Mouse (Mus musculus): ENCODE data around the gene Frmpd2.
"Not testable (repeated sequence)": the region's sequence is repeated elsewhere in the genome, so short reads cannot be mapped to it uniquely, and the experiment has no call there.

The Frmpd2 gene

GRCm38 (mm10) chr14:33471331-33471730, at the start of gene Frmpd2:
Gene Frmpd2 (plus strand): TSS chr14:33471696.
- no peak for DNase-seq

- DNase-seq, result no peak
Measured at GRCm38 (mm10) chr14:33423003-33423402, 48.5 kb upstream of the Frmpd2 start.

- DNase-seq, result no peak
Measured at GRCm38 (mm10) chr14:33424124-33424523, 47.4 kb upstream of the Frmpd2 start.

- not testable (repeated sequence) for DNase-seq
Measured at GRCm38 (mm10) chr14:33432485-33432884, 39.0 kb upstream of the Frmpd2 start.

- no peak for DNase-seq
Measured at GRCm38 (mm10) chr14:33443780-33444179, 27.7 kb upstream of the Frmpd2 start.

GRCm38 (mm10) chr14:33445962-33446361, 25.5 kb upstream of the Frmpd2 start:
- DNase-seq, result no peak

GRCm38 (mm10) chr14:33446561-33447023, 24.9 kb upstream of the Frmpd2 start:
- no peak for DNase-seq

- DNase-seq, result peak; percentile 98 to 99
Measured at GRCm38 (mm10) chr14:33447027-33447569, 24.4 kb upstream of the Frmpd2 start, which contains the start of gene Mapk8. Gene Mapk8 (minus strand): TSS chr14:33447158.

- DNase-seq, result no peak
Measured at GRCm38 (mm10) chr14:33448276-33448675, 23.2 kb upstream of the Frmpd2 start.

GRCm38 (mm10) chr14:33449296-33449840, 22.1 kb upstream of the Frmpd2 start:
- DNase-seq, result peak; percentile 25 to 38

GRCm38 (mm10) chr14:33450331-33450730, 21.2 kb upstream of the Frmpd2 start:
- DNase-seq, result peak in 1 of 2 experiments; percentile 14

GRCm38 (mm10) chr14:33463658-33464057, 7.8 kb upstream of the Frmpd2 start:
- DNase-seq, result no peak

GRCm38 (mm10) chr14:33467766-33468165, 3.7 kb upstream of the Frmpd2 start:
- no peak for DNase-seq

GRCm38 (mm10) chr14:33474461-33474860, 3.0 kb downstream of the Frmpd2 start:
- DNase-seq, result no peak

- no peak for DNase-seq
Measured at GRCm38 (mm10) chr14:33476094-33476760, 4.7 kb downstream of the Frmpd2 start.

GRCm38 (mm10) chr14:33481991-33482390, 10.5 kb downstream of the Frmpd2 start:
- no peak for DNase-seq

- peak; percentile 53 to 63 for DNase-seq
Measured at GRCm38 (mm10) chr14:33487805-33488550, 16.5 kb downstream of the Frmpd2 start.

- DNase-seq, result no peak
Measured at GRCm38 (mm10) chr14:33495226-33495625, 23.7 kb downstream of the Frmpd2 start.

GRCm38 (mm10) chr14:33497418-33497817, 25.9 kb downstream of the Frmpd2 start:
- DNase-seq, result no peak

GRCm38 (mm10) chr14:33498849-33499248, 27.4 kb downstream of the Frmpd2 start:
- no peak for DNase-seq

- DNase-seq, result peak; percentile 56 to 72
Measured at GRCm38 (mm10) chr14:33500631-33501030, 29.1 kb downstream of the Frmpd2 start.

- DNase-seq, result no peak
Measured at GRCm38 (mm10) chr14:33503311-33503710, 31.8 kb downstream of the Frmpd2 start.

GRCm38 (mm10) chr14:33506696-33507095, 35.2 kb downstream of the Frmpd2 start:
- DNase-seq, result peak; percentile 78 to 88
